ENCODE assay signal across 8 mouse cellular contexts in the genomic region with DNA sequence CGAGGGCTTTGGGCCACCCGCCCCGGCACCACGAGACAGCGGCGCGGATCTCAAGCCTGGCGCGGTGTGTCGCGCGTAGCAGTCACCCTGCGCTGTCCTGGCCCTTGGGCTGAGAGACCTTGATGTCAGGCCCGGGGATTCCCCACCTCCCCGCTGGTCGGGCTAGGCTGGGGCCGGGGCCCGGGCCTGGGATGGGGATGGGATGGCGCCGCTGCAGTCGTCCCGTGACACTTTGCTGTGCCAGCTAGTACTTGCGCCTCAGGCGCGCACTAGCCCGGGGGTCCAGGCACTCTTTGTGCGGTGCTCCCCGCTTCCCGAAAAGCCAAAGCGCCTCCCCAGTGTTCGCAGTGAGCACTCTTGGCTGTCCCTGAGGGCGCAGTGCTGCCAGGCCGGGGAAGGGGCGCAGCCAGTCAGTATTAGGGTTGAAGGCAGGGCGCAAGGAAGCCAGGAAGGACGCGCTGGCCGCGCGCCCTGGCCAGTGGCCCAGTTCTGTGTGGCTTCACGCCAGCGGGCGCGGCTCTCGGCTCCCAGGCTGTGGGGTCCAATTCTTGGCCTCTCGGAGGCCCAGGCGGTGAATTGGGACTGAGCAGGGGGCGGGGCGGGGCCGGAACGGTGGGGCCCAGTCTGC. TPM values are rescaled to one million over a fixed set of nuclear protein-coding genes. Genes with fewer than 3 reads are reported as not detected.
DNase-seq lines count a peak whose midpoint lies in the region; ATAC-seq lines count a peak whose summit lies in the region.

No protein-coding gene starts in this region.

- peak overlapping the region; percentile 80 for H3K4me2 ChIP-seq in midbrain, embryonic 12.5 days (replicated peaks)

- intact Hi-C loops in left cerebral cortex, postnatal 36 days (cut with DNase I), result no loop called here

- peak overlapping the region; percentile 68 for H3K27ac ChIP-seq in embryonic facial prominence, embryonic 10.5 days (replicated peaks)
- peak overlapping the region; percentile 79 for H3K27ac ChIP-seq in midbrain, embryonic 12.5 days (replicated peaks)

- peak; percentile 44 for ATAC-seq in midbrain, embryonic 12.5 days (ENCODE audit: low FRiP score, low read depth)

- peak; percentile 93 for DNase-seq in adrenal gland, postnatal 10 days
- peak; percentile 60 for DNase-seq in embryonic facial prominence, embryonic 10.5 days (ENCODE audit: low spot score)
- peak; percentile 99 for DNase-seq in heart, adult 11 months
- DNase-seq in kidney, adult 11 months, result peak; percentile 92
- DNase-seq in left cerebral cortex, postnatal 36 days (ENCODE audit: low spot score in 2 of 2), result peak; percentile 72 to 78
- DNase-seq in spleen, postnatal 36 days (ENCODE audit: low spot score in 2 of 2), result peak; percentile 29 to 31
- no peak for DNase-seq in thymus, postnatal 25 days

- H3K9me3 ChIP-seq in embryonic facial prominence, embryonic 10.5 days, result no peaks in the 10 kb centered on the region
- H3K9me3 ChIP-seq in midbrain, embryonic 12.5 days, result no peaks in the 10 kb centered on the region

- WGBS in embryonic facial prominence, embryonic 10.5 days, result 19% methylated on average over 51 of the region's 51 CpGs
- 8% methylated on average over 51 of the region's 51 CpGs for WGBS in midbrain, embryonic 12.5 days

- peaks cover 54% of the 10 kb centered on the region for H3K4me1 ChIP-seq in embryonic facial prominence, embryonic 10.5 days
- peaks cover 64% of the 10 kb centered on the region for H3K4me1 ChIP-seq in midbrain, embryonic 12.5 days

- peak overlapping the region; percentile 100 for H3K9ac ChIP-seq in midbrain, embryonic 12.5 days (replicated peaks)

- peaks cover 87% of the 10 kb centered on the region for H3K36me3 ChIP-seq in embryonic facial prominence, embryonic 10.5 days (replicated peaks)
- H3K36me3 ChIP-seq in midbrain, embryonic 12.5 days, result peaks cover 69% of the 10 kb centered on the region

- peak overlapping the region; percentile 91 for H3K4me3 ChIP-seq in embryonic facial prominence, embryonic 10.5 days
- H3K4me3 ChIP-seq in midbrain, embryonic 12.5 days, result peak overlapping the region; percentile 40

- H3K27me3 ChIP-seq in embryonic facial prominence, embryonic 10.5 days (replicated peaks; ENCODE audit: low read depth, poor library complexity, severe bottlenecking), result peaks cover 28% of the 10 kb centered on the region
- no peaks in the 10 kb centered on the region for H3K27me3 ChIP-seq in midbrain, embryonic 12.5 days

RNA-seq across cellular contexts. Expression of a gene that starts 5.7 kb away (rescaled TPM):
- total RNA-seq in adrenal gland, postnatal 10 days (2021), result 10 to 100 TPM; 29.6 to 37.6 TPM
- 6.1 and 7.1 TPM in 2 replicates for polyA plus RNA-seq in embryonic facial prominence, embryonic 10.5 days (2016; fragmentation: Nextera tagmentation; extraction: Ambion mirVana)
- total RNA-seq in left cerebral cortex, postnatal 36 days (2021), result 10 to 100 TPM; 34.7 to 37.3 TPM
- polyA plus RNA-seq in midbrain, embryonic 12.5 days (2016; fragmentation: Nextera tagmentation; extraction: Ambion mirVana), result 15.4 and 17.4 TPM in 2 replicates

RNA-seq across cellular contexts. Expression of a gene that starts 40.3 kb away (rescaled TPM):
- 10 to 100 TPM; 23.2 to 23.8 TPM for total RNA-seq in adrenal gland, postnatal 10 days (2021)
- polyA plus RNA-seq in embryonic facial prominence, embryonic 10.5 days (2016; fragmentation: Nextera tagmentation; extraction: Ambion mirVana), result 44.5 and 51.7 TPM in 2 replicates
- 10 to 100 TPM; 31.9 to 37.4 TPM for total RNA-seq in left cerebral cortex, postnatal 36 days (2021)
- 44.0 and 48.3 TPM in 2 replicates for polyA plus RNA-seq in midbrain, embryonic 12.5 days (2016; fragmentation: Nextera tagmentation; extraction: Ambion mirVana)

RNA-seq across cellular contexts. Expression of a gene that starts 59.9 kb away (rescaled TPM):
- 100 to 1,000 TPM; 128 to 139 TPM for total RNA-seq in adrenal gland, postnatal 10 days (2021)
- 145 and 153 TPM in 2 replicates for polyA plus RNA-seq in embryonic facial prominence, embryonic 10.5 days (2016; fragmentation: Nextera tagmentation; extraction: Ambion mirVana)
- total RNA-seq in left cerebral cortex, postnatal 36 days (2021), result 100 to 1,000 TPM; 812 to 902 TPM
- 481 and 529 TPM in 2 replicates for polyA plus RNA-seq in midbrain, embryonic 12.5 days (2016; fragmentation: Nextera tagmentation; extraction: Ambion mirVana)

Comparison
In these comparisons a context has a peak if more than half of its experiments do, and no peak if none do; other contexts are left out.
1. RNA of a gene that starts 59.9 kb away (total RNA-seq): 812 to 902 TPM in left cerebral cortex, postnatal 36 days; 128 to 139 TPM in adrenal gland, postnatal 10 days; every median in the first group is over 4 times any median in the second.